Mouse (Mus musculus) forebrain, embryonic 10.5 days (tissue): ENCODE data around the gene Mpped2. TPM values are rescaled to one million over a fixed set of nuclear protein-coding genes. Genes with fewer than 3 reads are reported as not detected.

Source experiments
- DNase-seq: peaks from one replicate; pipeline ENCODE4 v3.0.0-alpha.2; 2017; ENCODE audit warnings: low spot score; ENCODE audit errors: extremely low spot score
- H3K27ac ChIP-seq: fragments of 300-500 bp; sonication (generic); 2 replicates; pipeline ENCODE4 v1.5.1; 2016; ENCODE audit warnings: mild to moderate bottlenecking
- H3K27me3 ChIP-seq: fragments of 300-500 bp; sonication (generic); 2 replicates; pipeline ENCODE4 v1.6.1; 2016; ENCODE audit warnings: mild to moderate bottlenecking; ENCODE audit not compliant: poor library complexity, severe bottlenecking
- H3K36me3 ChIP-seq: fragments of 300-500 bp; sonication (generic); replicated peaks from 2 replicates; pipeline ENCODE4 v1.6.1; 2016; ENCODE audit warnings: mild to moderate bottlenecking, moderate library complexity
- H3K4me1 ChIP-seq: fragments of 300-500 bp; sonication (generic); 2 replicates; pipeline ENCODE4 v1.6.1; 2016
- H3K4me3 ChIP-seq: fragments of 300-500 bp; sonication (generic); 2 replicates; pipeline ENCODE4 v1.5.1; 2016; ENCODE audit warnings: mild to moderate bottlenecking, moderate library complexity
- H3K9me3 ChIP-seq: fragments of 300-500 bp; sonication (generic); 2 replicates; pipeline ENCODE4 v1.6.1; 2016; ENCODE audit warnings: mild to moderate bottlenecking, moderate library complexity
- WGBS: fragments of 180-500 bp; shearing (Covaris S2); methylation state at CpG from one replicate; pipeline ENCODE4 v1.1.7; 2016; 5-methylcytosine and 5-hydroxymethylcytosine counted together
- polyA plus RNA-seq: library from polyadenylated mRNA; unstranded; fragments of >200 nt; fragmentation: Nextera tagmentation; extraction: Ambion mirVana; gene quantifications from 2 replicates; pipeline ENCODE4 v1.2.1, GENCODE M21; 2016

Mpped2 gene
- polyA plus RNA-seq, 1 experiment from 2014 or later, result 48.8 TPM

DNA sequence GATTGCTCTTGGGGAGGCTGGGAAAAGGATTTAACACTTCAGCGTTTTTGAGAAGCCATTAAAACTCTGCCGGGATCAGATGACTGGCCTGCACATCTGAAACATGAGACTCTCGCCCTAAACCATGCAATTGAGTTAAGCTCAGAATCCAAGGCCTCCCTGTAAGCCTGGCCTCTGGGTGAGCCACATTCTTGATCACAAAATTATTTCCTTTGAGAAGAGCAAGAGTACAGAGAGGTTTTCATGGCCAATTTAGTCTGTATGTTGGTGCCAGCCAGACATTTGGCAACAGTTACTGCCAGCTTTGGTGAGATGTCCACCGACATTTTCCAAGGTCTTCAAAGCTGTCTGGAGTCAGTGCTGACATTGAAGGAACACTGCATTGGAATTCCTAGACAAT lies 20.1 kb downstream of the Mpped2 start:
- H3K27me3 ChIP-seq, result peaks cover 3% of the 10 kb centered on the region; the same call in 1 of the 2 replicates
- DNase-seq, result no peak
- WGBS, result 21% methylated on average over 4 of the region's 4 CpGs

DNA sequence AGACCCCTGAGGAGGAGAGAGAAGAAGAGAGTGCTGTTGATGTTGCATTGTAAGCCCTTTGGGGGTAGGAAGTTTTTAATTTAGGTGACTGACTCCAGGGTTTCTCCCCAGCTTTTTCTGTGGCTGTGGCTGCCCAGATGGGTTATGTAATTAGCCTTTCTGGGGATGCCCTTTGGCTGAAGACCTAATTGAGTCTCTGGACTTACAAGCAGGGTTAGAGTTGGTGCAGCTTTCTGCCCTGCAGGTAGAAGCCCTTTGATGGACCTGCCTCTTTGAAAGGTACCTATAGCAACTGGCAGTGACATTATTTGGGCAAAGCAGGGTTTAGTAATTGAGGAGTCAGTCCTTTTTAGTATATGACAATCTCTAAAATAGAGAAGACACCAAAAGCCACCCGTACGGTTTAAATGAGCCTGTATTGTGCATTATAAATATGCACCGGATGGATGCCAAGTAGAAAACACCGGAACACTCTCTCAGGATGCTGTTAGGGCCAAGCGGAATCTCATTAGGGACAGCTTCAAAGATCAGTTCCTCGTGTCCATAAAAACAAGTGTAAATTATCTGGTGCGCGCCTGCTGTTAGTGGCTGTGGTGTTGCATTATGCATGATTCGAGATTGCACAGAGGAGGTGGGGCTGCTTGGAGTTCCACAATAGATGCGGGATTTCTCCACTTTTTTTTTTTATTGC lies 22.8 kb downstream of the Mpped2 start:
- no peaks in the 10 kb centered on the region for H3K9me3 ChIP-seq
- peaks cover 7% of the 10 kb centered on the region; the same call in 1 of the 2 replicates for H3K36me3 ChIP-seq
- peaks cover 72% of the 10 kb centered on the region for H3K4me1 ChIP-seq
- peaks cover 3% of the 10 kb centered on the region; the same call in 1 of the 2 replicates for H3K27me3 ChIP-seq
- 74% methylated on average over 10 of the region's 10 CpGs for WGBS
- DNase-seq, result no peak
- no peak overlapping the region for H3K4me3 ChIP-seq
- H3K27ac ChIP-seq, result no peak overlapping the region

More for the DNA sequence above, 20.1 kb downstream of the Mpped2 start:
- no peaks in the 10 kb centered on the region for H3K9me3 ChIP-seq
- H3K4me1 ChIP-seq, result peaks cover 68% of the 10 kb centered on the region
- H3K4me3 ChIP-seq, result no peak overlapping the region
- peaks cover 7% of the 10 kb centered on the region; the same call in 1 of the 2 replicates for H3K36me3 ChIP-seq
- 0 out of 2 replicates have a peak overlapping the region, but pooled peaks have one; percentile 13 for H3K27ac ChIP-seq

DNA sequence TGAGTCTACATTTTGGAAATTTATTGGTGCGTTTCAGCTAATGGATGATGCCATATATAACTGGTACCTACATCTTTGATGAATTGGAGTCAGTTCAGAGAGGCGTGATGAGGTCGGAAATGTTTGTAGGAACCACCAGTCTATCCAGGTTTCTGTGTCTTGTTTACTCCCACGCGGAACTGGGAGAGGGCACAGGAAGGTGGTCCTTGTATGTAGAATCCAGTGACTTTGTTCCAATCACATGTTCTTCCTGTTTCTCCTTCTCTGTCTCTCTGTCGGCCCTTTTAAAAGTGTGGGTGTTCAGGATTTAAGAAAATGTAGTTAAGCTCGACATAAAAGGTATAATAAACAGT lies 23.3 kb downstream of the Mpped2 start:
- peaks cover 72% of the 10 kb centered on the region for H3K4me1 ChIP-seq

DNA sequence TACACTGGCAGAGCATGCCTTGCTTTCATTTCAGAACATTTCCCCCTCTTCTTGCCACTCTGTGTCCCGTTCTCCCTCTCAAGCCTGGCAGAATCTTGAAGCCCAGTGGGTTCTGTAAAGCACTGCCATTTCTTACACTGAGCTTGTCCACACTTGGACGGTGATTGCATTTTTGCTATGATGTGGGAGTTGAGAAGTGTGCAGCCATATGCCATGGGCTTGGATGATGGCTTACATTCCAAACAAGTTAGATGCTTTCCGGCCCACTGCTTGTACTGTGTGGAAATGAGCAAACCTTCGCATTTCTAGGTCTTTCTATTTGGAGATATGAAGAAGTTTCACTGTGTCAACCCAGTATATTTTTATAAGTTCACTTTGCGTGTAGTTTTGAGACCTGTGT lies 25.8 kb downstream of the Mpped2 start:
- WGBS, result 93% methylated on average over 5 of the region's 5 CpGs

More for the DNA sequence above, 23.3 kb downstream of the Mpped2 start:
- WGBS, result 85% methylated on average over 7 of the region's 7 CpGs
- Histone ChIP-seq H3K9me3 (no peaks in the 10 kb centered on the region), H3K36me3 (peaks cover 7% of the 10 kb centered on the region; the same call in 1 of the 2 replicates), H3K27me3 (peaks cover 3% of the 10 kb centered on the region; the same call in 1 of the 2 replicates), H3K4me3 (no peak overlapping the region), H3K27ac (no peak overlapping the region)
- no peak for DNase-seq

DNA sequence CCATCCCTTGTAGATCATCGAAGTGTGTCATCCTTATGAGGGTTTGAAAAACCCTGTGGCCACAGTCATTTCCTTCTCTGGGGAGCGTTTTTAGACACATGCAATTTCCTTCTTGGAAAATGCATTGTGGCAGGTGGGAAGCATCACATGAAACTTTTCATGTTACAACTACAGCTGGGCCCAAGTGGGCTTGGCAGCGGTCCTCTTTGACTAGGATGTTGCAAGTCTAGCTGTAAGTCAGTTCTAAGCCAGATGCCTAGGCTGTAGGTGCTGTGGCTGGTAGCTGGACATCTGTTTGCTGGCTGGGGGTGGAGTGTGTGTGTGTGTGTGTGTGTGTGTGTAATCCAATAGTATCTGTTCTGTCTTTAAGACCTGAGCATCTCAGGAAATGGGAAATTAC lies 26.4 kb downstream of the Mpped2 start:
- H3K27ac ChIP-seq, result no peak overlapping the region
- H3K4me1 ChIP-seq, result peaks cover 73% of the 10 kb centered on the region
- WGBS, result 88% methylated on average over 3 of the region's 3 CpGs
- no peak overlapping the region for H3K4me3 ChIP-seq
- no peaks in the 10 kb centered on the region for H3K9me3 ChIP-seq
- no peak for DNase-seq
- H3K36me3 ChIP-seq, result peaks cover 4% of the 10 kb centered on the region; the same call in 1 of the 2 replicates
- no peaks in the 10 kb centered on the region for H3K27me3 ChIP-seq

More for the DNA sequence above, 25.8 kb downstream of the Mpped2 start:
- Histone ChIP-seq H3K4me1 (peaks cover 73% of the 10 kb centered on the region), H3K27ac (no peak overlapping the region), H3K27me3 (no peaks in the 10 kb centered on the region), H3K36me3 (peaks cover 7% of the 10 kb centered on the region; the same call in 1 of the 2 replicates), H3K4me3 (no peak overlapping the region), H3K9me3 (no peaks in the 10 kb centered on the region)
- DNase-seq, result no peak

DNA sequence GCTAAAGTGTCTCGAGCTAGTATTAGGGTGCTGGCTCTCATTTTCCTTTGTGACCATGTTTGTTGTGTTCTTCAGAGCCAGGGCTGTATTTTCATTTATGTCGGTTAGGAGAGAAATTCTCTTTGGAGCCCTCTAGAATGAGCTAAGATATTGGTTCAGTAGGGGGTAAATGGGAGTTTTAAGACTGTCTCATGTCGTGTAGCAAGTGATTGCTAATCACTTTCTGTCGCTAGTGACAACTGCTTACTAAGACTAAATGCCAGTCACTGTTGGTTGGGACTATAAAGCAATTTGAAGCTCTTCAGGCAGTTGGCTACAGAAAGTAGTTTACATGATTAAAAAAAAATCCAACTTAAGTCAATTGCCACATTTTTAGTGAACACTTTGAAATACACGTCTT lies 27.6 kb downstream of the Mpped2 start:
- Histone ChIP-seq H3K9me3 (no peaks in the 10 kb centered on the region), H3K27ac (no peak overlapping the region), H3K4me1 (peaks cover 66% of the 10 kb centered on the region), H3K36me3 (peaks cover 13% of the 10 kb centered on the region), H3K4me3 (no peak overlapping the region), H3K27me3 (no peaks in the 10 kb centered on the region)
- no peak for DNase-seq
- WGBS, result 41% methylated on average over 5 of the region's 5 CpGs

DNA sequence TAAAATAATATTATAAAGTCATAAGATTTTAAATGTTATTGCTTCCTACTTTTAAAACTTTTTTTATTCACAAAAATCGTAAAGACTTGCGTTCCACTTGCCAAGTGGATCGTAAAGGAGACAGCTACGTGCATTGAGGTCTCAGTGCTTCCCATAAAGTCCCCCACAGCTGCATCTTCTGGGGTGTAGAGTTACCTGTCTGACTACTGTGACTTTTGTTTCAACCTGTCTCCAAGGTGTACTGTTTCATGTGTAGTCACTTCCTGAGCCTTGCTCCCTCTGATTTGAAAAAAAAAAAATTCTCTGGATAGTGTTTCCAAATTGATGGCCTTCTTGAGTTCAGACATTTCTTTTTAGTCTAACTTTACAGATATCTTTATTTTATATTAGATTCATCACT lies 29.0 kb downstream of the Mpped2 start:
- no peak overlapping the region for H3K4me3 ChIP-seq
- WGBS, result 79% methylated on average over 4 of the region's 4 CpGs

DNA sequence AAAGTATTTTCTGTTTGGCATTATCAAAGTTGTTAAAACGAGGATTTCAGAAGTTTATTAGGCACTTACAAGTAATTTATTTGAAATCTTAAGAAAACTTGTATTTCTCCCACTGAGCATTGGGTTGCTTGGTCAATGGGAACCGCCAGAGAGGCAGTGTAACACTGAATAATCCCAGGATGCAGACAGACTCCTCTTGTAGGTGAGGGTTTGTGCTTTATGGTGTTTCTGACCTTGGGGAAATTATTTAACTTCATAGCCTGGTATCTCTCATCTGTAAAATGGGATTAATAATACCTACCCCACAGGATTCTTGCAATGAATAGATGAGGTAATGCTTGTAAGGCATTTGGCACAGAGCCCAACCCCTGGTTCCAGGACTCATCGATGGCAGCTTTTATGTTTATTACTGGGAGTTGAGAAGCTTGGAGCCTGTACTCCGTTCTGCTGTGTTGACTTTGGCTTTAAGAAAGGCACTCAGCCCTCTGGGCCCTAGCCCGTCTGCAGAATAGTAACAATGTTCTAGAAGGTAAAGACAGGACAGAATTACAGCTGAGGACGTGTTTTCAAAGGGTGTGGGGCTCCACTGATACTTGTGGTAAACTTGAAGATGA lies 37.0 kb downstream of the Mpped2 start:
- DNase-seq, result no peak

More for the DNA sequence above, 29.0 kb downstream of the Mpped2 start:
- DNase-seq, result no peak
- Histone ChIP-seq H3K36me3 (peaks cover 25% of the 10 kb centered on the region), H3K9me3 (no peaks in the 10 kb centered on the region), H3K4me1 (peaks cover 54% of the 10 kb centered on the region), H3K27ac (no peak overlapping the region), H3K27me3 (no peaks in the 10 kb centered on the region)

DNA sequence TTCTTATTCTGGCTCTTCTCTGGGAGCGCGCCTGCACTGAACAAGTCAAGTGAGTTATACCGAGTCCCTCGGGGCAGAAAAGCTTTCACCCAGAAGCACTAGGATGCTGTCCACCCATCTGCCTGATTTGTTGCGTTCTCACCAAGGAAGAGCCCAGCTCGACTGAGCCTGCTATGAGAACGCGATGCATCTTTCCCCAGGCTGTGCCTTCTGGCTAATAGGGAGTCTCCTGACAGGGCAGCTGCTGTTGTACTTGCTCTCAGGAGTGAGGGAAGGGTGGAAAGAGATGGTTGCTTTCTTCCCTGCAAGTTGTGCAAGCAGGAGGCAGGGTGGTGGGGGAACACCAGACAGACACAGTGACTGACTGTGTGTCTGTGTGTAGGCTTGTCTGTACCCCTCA lies 37.5 kb downstream of the Mpped2 start:
- Histone ChIP-seq H3K9me3 (no peaks in the 10 kb centered on the region), H3K27me3 (no peaks in the 10 kb centered on the region), H3K36me3 (peaks cover 12% of the 10 kb centered on the region), H3K27ac (peak overlapping the region; percentile 17; the same call in 1 of the 2 replicates), H3K4me1 (peaks cover 56% of the 10 kb centered on the region), H3K4me3 (no peak overlapping the region)
- 90% methylated on average over 8 of the region's 8 CpGs for WGBS
- no peak for DNase-seq

More for the DNA sequence above, 37.0 kb downstream of the Mpped2 start:
- H3K4me1 ChIP-seq, result peaks cover 51% of the 10 kb centered on the region
- H3K9me3 ChIP-seq, result no peaks in the 10 kb centered on the region
- peaks cover 18% of the 10 kb centered on the region for H3K36me3 ChIP-seq
- H3K27me3 ChIP-seq, result no peaks in the 10 kb centered on the region
- 77% methylated on average over 6 of the region's 6 CpGs for WGBS
- 0 out of 2 replicates have a peak overlapping the region, but pooled peaks have one; percentile 17 for H3K27ac ChIP-seq
- H3K4me3 ChIP-seq, result no peak overlapping the region

DNA sequence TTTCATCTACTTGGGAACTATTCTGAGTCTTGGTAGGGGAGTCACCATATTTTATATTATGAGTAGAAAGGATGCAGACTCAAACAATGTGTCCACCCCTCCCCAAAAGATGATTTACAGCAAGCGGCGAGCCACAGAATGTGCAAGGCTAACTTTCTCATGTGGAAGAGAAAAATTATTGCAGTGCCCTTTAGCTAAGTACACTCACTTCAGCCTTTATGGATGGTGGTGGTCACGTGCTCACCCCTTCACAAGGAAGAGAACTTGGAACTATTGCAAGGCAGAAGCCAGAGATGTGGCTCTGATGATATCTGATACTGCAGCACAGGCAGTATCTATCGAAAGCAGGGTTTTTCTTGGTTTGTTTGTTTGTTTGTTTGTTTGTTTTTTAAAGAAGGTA lies 38.4 kb downstream of the Mpped2 start:
- Histone ChIP-seq H3K27me3 (no peaks in the 10 kb centered on the region), H3K4me3 (no peak overlapping the region), H3K9me3 (no peaks in the 10 kb centered on the region), H3K36me3 (peaks cover 4% of the 10 kb centered on the region), H3K4me1 (peaks cover 65% of the 10 kb centered on the region), H3K27ac (no peak overlapping the region)
- WGBS, result 87% methylated on average over 4 of the region's 4 CpGs
- DNase-seq, result no peak

DNA sequence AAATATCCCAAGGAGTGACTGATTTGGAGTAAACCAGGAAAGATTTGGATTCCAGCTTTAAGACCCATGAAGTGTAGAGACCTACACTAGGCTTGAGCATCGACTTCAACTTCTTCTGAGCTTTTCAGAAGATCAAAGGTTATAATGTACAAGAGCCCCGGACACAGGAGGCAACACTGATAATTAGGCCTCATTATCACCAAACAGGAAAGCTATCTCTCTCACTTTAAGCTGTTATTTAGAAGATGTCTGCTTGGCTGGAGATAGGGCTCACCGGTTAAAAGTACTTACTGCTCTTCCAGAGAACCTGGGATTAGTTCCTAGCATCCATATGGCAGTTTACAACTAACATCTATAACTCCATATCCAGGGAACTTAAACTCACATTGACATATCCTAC lies 39.1 kb downstream of the Mpped2 start:
- Histone ChIP-seq H3K36me3 (no peaks in the 10 kb centered on the region; the same call in 1 of the 2 replicates), H3K9me3 (no peaks in the 10 kb centered on the region), H3K4me1 (peaks cover 66% of the 10 kb centered on the region), H3K4me3 (no peak overlapping the region), H3K27me3 (no peaks in the 10 kb centered on the region), H3K27ac (no peak overlapping the region)
- DNase-seq, result no peak
- 74% methylated on average over 3 of the region's 3 CpGs for WGBS

DNA sequence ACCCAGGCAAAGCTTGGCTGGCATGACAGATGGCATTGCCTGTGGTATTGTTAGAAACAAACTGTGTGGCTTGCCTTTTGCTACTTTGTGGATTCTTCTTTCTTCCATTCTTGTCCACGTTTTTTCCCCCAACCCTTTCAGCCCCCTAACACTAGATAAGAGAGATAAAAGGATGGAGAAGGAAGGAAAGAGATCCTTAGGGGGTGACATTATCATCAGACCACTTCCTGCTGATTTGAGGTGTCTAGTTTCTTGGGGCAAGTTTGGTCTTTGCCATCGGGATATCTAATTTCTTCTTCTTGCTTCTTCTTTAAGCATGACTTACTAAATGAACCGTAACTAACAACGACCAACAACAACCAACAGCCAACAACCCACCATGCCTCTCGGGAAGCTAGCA lies 40.3 kb downstream of the Mpped2 start:
- H3K4me1 ChIP-seq, result peaks cover 66% of the 10 kb centered on the region
- WGBS, result 65% methylated on average over 5 of the region's 5 CpGs
- H3K9me3 ChIP-seq, result no peaks in the 10 kb centered on the region
- no peaks in the 10 kb centered on the region for H3K27me3 ChIP-seq
- no peak for DNase-seq
- no peaks in the 10 kb centered on the region; the same call in 1 of the 2 replicates for H3K36me3 ChIP-seq
- no peak overlapping the region for H3K4me3 ChIP-seq
- H3K27ac ChIP-seq, result no peak overlapping the region

DNA sequence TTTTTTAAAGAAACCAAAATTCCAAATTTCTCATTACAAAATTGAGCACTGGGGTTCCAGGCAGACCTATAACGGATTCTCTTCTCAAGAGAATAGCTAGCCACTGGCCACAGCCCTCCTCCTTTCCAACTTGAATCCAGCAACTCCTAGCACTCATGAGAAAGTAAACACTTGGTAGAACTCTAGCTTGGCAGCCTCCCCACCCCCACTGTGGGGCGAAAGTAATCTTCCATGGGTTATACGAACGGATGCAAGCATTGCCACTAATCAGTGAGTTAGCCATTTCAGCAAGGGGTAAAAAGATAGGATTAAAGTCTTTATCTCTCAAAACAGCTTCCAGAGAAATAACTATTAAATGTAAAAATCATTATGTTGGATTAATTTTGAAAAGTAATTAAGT lies 40.9 kb downstream of the Mpped2 start:
- Histone ChIP-seq H3K27me3 (no peaks in the 10 kb centered on the region), H3K4me3 (no peak overlapping the region), H3K36me3 (peaks cover 3% of the 10 kb centered on the region), H3K9me3 (peaks cover 3% of the 10 kb centered on the region), H3K27ac (no peak overlapping the region), H3K4me1 (peaks cover 66% of the 10 kb centered on the region)
- WGBS, result 50% methylated on average over 4 of the region's 4 CpGs
- no peak for DNase-seq
